Mouse (Mus musculus): ENCODE data around the gene Galnt10. TPM values are rescaled to one million over a fixed set of nuclear protein-coding genes. Genes with fewer than 3 reads are reported as not detected.
A peak's percentile ranks its signal among the peaks of the same experiment; 100 is the strongest.

Galnt10 gene
- polyA plus RNA-seq, 1 experiment from 2014 or later = 12.6 TPM

DNA sequence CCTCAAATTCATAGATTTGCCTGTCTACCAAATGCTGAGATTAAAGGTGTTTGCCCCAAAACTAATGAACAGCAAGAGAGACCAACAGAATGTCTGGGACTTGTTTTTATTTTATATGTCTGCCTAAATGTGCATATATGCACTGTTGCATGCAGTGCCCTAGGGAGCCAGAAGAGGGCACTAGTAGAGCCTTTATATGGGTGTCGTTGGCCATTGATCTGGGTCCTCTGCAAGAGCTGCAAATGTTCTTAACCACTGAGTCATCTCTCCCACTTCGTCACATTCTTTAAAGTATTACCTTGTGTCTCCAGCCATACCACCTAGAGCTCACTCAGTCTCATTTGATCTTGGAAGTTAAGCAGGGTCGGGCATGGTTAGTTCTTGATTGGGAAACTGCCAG lies 118.9 kb downstream of the Galnt10 start:
- no peak overlapping the region for H3K4me2 ChIP-seq (ENCODE audit: low read depth)
- WGBS = 88% methylated on average over 3 of the region's 3 CpGs
- no peak overlapping the region for H3K27ac ChIP-seq (ENCODE audit: low read depth, low read length)
- no peak for ATAC-seq (ENCODE audit: insufficient read depth, low FRiP score, low TSS enrichment)
- H3K9me3 ChIP-seq (ENCODE audit: control insufficient read depth, low read length) = no peaks in the 10 kb centered on the region
- no peaks in the 10 kb centered on the region for H3K36me3 ChIP-seq (ENCODE audit: control insufficient read depth, insufficient read depth, low read length)
- DNase-seq (ENCODE audit: low spot score) = no peak
- H3K4me3 ChIP-seq (ENCODE audit: low read depth, low read length) = no peak overlapping the region
- no peaks in the 10 kb centered on the region for H3K27me3 ChIP-seq (ENCODE audit: control insufficient read depth, insufficient read depth, low read length)
- no peak overlapping the region for H3K9ac ChIP-seq (ENCODE audit: low read length)
- H3K4me1 ChIP-seq (ENCODE audit: control insufficient read depth, insufficient read depth, low read length) = peaks cover 17% of the 10 kb centered on the region

DNA sequence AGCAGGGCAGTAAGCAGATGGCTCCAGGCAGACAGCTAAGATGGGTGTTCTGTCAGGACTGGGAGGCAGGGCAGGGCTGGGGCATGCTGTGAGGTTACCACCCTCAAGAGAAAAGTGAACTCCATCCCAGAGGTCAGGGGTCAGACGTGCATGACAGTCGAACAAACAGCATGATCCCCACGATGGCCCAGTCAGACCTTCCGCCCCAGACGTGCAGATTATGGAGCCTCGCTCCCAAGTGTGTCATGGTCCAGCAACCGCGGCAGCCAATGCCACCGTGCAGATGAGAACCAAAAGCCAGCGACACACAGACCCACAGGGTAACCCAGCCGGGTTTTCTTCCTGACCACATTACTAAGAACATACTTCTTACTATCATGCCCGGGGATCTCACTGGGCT lies 121.4 kb downstream of the Galnt10 start:
- Histone ChIP-seq H3K27ac (ENCODE audit: low read depth, low read length) (no peak overlapping the region), H3K4me3 (ENCODE audit: low read depth, low read length) (no peak overlapping the region), H3K27me3 (ENCODE audit: control insufficient read depth, insufficient read depth, low read length) (no peaks in the 10 kb centered on the region), H3K4me1 (ENCODE audit: control insufficient read depth, insufficient read depth, low read length) (peaks cover 11% of the 10 kb centered on the region), H3K9me3 (ENCODE audit: control insufficient read depth, low read length) (no peaks in the 10 kb centered on the region), H3K36me3 (ENCODE audit: control insufficient read depth, insufficient read depth, low read length) (no peaks in the 10 kb centered on the region), H3K4me2 (ENCODE audit: low read depth) (no peak overlapping the region), H3K9ac (ENCODE audit: low read length) (no peak overlapping the region)
- DNase-seq (ENCODE audit: low spot score) (no peak), ATAC-seq (ENCODE audit: insufficient read depth, low FRiP score, low TSS enrichment) (no peak)
- WGBS = 34% methylated on average over 12 of the region's 12 CpGs

DNA sequence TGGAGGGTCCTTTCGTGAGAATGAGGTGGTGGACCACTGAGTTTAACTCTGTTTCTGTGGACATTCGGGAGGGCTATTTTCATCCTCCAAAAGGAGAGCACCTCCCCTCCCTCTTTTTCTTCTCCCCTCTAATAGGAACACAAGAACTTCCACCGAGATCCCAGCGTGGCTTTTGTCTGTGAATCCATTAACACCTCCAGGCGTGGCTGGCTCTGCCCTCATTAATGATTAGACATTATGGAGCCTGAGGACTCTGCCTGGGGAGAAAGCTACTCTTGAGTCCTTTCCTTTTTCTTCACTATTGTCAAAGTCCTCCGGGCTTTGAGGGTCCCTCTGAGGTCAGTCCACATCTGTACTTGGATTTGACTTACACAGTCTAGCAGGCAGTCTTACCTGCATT lies 121.9 kb downstream of the Galnt10 start:
- DNase-seq (ENCODE audit: low spot score) = no peak
- H3K9me3 ChIP-seq (ENCODE audit: control insufficient read depth, low read length) = no peaks in the 10 kb centered on the region
- H3K9ac ChIP-seq (ENCODE audit: low read length) = no peak overlapping the region
- ATAC-seq (ENCODE audit: insufficient read depth, low FRiP score, low TSS enrichment) = no peak
- no peak overlapping the region for H3K4me3 ChIP-seq (ENCODE audit: low read depth, low read length)
- no peak overlapping the region for H3K4me2 ChIP-seq (ENCODE audit: low read depth)
- no peaks in the 10 kb centered on the region for H3K27me3 ChIP-seq (ENCODE audit: control insufficient read depth, insufficient read depth, low read length)
- H3K27ac ChIP-seq (ENCODE audit: low read depth, low read length) = no peak overlapping the region
- H3K36me3 ChIP-seq (ENCODE audit: control insufficient read depth, insufficient read depth, low read length) = no peaks in the 10 kb centered on the region
- peaks cover 11% of the 10 kb centered on the region for H3K4me1 ChIP-seq (ENCODE audit: control insufficient read depth, insufficient read depth, low read length)
- WGBS = 33% methylated on average over 6 of the region's 6 CpGs

DNA sequence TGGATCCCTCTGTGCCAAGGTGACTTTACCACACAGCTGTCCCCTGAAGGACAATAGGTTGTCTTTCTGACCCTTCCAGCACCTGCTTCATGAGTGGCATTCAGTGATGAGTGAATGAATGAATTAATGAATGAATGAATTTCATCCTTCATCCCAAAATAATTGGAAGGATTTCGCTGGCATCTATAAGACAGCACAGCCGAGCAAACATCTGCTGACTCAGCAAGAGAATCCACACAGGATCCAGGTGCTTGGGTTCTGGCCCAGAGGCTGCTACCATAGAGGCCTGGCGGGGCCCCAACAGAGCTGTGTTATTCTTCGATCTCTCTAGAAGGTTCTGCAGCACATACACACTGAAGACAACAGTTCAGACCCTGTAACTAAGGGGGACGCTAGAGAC lies 125.5 kb downstream of the Galnt10 start:
- no peak overlapping the region for H3K9ac ChIP-seq (ENCODE audit: low read length)
- 97% methylated on average over 5 of the region's 5 CpGs for WGBS
- H3K4me3 ChIP-seq (ENCODE audit: low read depth, low read length) = no peak overlapping the region
- no peak for DNase-seq (ENCODE audit: low spot score)
- no peak overlapping the region for H3K4me2 ChIP-seq (ENCODE audit: low read depth)
- no peaks in the 10 kb centered on the region for H3K27me3 ChIP-seq (ENCODE audit: control insufficient read depth, insufficient read depth, low read length)
- no peaks in the 10 kb centered on the region for H3K9me3 ChIP-seq (ENCODE audit: control insufficient read depth, low read length)
- H3K36me3 ChIP-seq (ENCODE audit: control insufficient read depth, insufficient read depth, low read length) = no peaks in the 10 kb centered on the region
- peaks cover 26% of the 10 kb centered on the region for H3K4me1 ChIP-seq (ENCODE audit: control insufficient read depth, insufficient read depth, low read length)
- no peak for ATAC-seq (ENCODE audit: insufficient read depth, low FRiP score, low TSS enrichment)
- H3K27ac ChIP-seq (ENCODE audit: low read depth, low read length) = no peak overlapping the region

DNA sequence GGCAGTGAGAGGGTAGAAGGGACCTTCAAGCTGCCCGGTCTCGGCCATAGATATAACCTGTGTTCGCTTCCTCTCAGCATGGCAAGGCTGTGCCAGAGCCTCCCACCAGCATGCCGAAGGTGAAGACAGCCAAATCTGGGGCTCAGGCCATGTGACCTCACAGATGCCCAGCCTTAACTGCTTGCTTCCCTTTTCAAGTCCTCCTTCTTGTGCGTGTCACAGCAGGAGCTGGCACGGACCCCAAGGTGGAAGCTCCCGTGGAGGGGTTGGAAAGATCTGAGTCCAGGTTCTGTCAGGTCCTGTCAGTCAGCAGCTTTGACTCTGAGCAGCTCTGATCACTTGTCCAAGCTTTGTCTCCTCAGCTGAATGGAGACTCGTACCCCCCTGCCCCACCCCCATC lies 126.4 kb downstream of the Galnt10 start:
- Histone ChIP-seq H3K4me3 (ENCODE audit: low read depth, low read length) (no peak overlapping the region), H3K36me3 (ENCODE audit: control insufficient read depth, insufficient read depth, low read length) (no peaks in the 10 kb centered on the region), H3K4me2 (ENCODE audit: low read depth) (no peak overlapping the region), H3K27me3 (ENCODE audit: control insufficient read depth, insufficient read depth, low read length) (no peaks in the 10 kb centered on the region), H3K9ac (ENCODE audit: low read length) (no peak overlapping the region), H3K9me3 (ENCODE audit: control insufficient read depth, low read length) (no peaks in the 10 kb centered on the region), H3K4me1 (ENCODE audit: control insufficient read depth, insufficient read depth, low read length) (peaks cover 18% of the 10 kb centered on the region), H3K27ac (ENCODE audit: low read depth, low read length) (no peak overlapping the region)
- WGBS = 92% methylated on average over 8 of the region's 8 CpGs
- DNase-seq (ENCODE audit: low spot score) (no peak), ATAC-seq (ENCODE audit: insufficient read depth, low FRiP score, low TSS enrichment) (no peak)

DNA sequence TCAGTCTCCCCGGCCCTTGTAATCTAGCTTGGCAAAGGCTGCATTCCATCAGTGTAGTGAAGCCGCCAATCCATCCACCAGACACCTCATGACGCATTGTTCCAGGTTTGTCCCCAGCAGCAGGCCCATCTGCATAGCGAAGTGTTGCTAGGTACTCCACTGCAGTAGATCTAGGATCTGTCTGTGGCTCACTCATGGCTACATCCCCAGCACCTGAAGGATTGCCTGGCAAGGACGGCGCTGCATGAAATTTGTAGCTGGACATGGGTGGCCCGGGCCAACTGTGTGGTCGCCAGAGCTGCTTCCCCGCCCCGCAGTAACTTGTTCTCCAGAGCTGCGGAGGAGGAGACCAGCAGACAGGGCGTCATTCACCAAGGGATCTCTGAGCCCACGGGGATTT lies 128.2 kb downstream of the Galnt10 start:
- 0 out of 2 replicates have a peak, but pooled peaks have one; percentile 22 for ATAC-seq (ENCODE audit: insufficient read depth, low FRiP score, low TSS enrichment)
- peak overlapping the region; percentile 8; the same call in 1 of the 2 replicates for H3K4me2 ChIP-seq (ENCODE audit: low read depth)
- peaks cover 17% of the 10 kb centered on the region for H3K4me1 ChIP-seq (ENCODE audit: control insufficient read depth, insufficient read depth, low read length)
- peak; percentile 21 for DNase-seq (ENCODE audit: low spot score)
- no peaks in the 10 kb centered on the region for H3K9me3 ChIP-seq (ENCODE audit: control insufficient read depth, low read length)
- H3K36me3 ChIP-seq (ENCODE audit: control insufficient read depth, insufficient read depth, low read length) = no peaks in the 10 kb centered on the region
- no peaks in the 10 kb centered on the region for H3K27me3 ChIP-seq (ENCODE audit: control insufficient read depth, insufficient read depth, low read length)
- 0 out of 2 replicates have a peak overlapping the region, but pooled peaks have one; percentile 17 for H3K27ac ChIP-seq (ENCODE audit: low read depth, low read length)
- H3K4me3 ChIP-seq (ENCODE audit: low read depth, low read length) = no peak overlapping the region
- 23% methylated on average over 13 of the region's 13 CpGs for WGBS
- no peak overlapping the region for H3K9ac ChIP-seq (ENCODE audit: low read length)

DNA sequence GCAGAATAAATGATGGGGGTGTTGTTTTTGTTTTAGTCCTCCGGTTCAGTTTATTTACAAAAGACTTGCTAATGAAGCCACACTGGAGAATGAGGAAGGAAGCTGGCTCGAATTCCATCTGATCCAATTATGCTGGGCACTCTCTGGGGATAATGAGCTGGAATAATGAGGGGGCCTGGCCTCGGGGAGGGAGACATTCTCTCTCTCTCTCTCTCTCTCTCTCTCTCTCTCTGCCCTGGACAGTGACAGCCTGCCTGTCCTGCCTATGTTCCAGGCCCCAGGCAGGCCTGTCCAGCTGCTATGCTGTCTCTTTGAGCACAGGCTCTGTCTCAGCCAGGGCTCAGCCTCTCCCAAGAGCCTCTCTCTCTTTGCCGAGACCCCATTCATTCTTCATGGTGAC lies 128.7 kb downstream of the Galnt10 start:
- no peak overlapping the region for H3K4me3 ChIP-seq (ENCODE audit: low read depth, low read length)
- peak; percentile 57; the same call in 1 of the 2 replicates for ATAC-seq (ENCODE audit: insufficient read depth, low FRiP score, low TSS enrichment)

DNA sequence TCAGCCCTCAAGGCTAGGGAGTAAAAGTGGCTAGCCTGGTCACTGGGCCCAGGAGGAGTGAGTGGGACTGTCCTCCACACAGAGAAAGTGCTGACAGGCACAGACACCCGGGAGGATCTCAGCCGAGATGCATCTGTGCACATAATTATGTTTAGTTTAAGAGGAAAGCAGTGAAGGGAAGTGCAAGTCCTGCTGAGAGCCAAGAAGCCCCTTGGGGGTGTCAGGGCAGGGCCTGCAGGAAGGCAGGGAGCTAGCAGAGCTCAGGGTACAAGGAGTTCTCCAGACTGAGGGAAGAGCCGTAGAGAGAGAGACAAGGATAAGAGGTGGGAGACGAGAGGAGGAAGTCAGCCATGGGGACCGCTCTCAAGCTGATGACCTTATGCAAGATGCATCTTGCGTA lies 130.6 kb downstream of the Galnt10 start:
- DNase-seq (ENCODE audit: low spot score) (no peak), ATAC-seq (ENCODE audit: insufficient read depth, low FRiP score, low TSS enrichment) (no peak)
- no peaks in the 10 kb centered on the region for H3K27me3 ChIP-seq (ENCODE audit: control insufficient read depth, insufficient read depth, low read length)
- no peak overlapping the region for H3K4me2 ChIP-seq (ENCODE audit: low read depth)
- H3K27ac ChIP-seq (ENCODE audit: low read depth, low read length) = no peak overlapping the region
- WGBS = 67% methylated on average over 6 of the region's 6 CpGs
- no peaks in the 10 kb centered on the region for H3K36me3 ChIP-seq (ENCODE audit: control insufficient read depth, insufficient read depth, low read length)
- H3K9ac ChIP-seq (ENCODE audit: low read length) = no peak overlapping the region
- peaks cover 23% of the 10 kb centered on the region for H3K4me1 ChIP-seq (ENCODE audit: control insufficient read depth, insufficient read depth, low read length)
- H3K4me3 ChIP-seq (ENCODE audit: low read depth, low read length) = no peak overlapping the region
- no peaks in the 10 kb centered on the region for H3K9me3 ChIP-seq (ENCODE audit: control insufficient read depth, low read length)

More for the DNA sequence above, 128.7 kb downstream of the Galnt10 start:
- 9% methylated on average over 4 of the region's 4 CpGs for WGBS
- Histone ChIP-seq H3K27ac (ENCODE audit: low read depth, low read length) (0 out of 2 replicates have a peak overlapping the region, but pooled peaks have one; percentile 58), H3K4me1 (ENCODE audit: control insufficient read depth, insufficient read depth, low read length) (peaks cover 17% of the 10 kb centered on the region), H3K9ac (ENCODE audit: low read length) (no peak overlapping the region), H3K36me3 (ENCODE audit: control insufficient read depth, insufficient read depth, low read length) (no peaks in the 10 kb centered on the region), H3K27me3 (ENCODE audit: control insufficient read depth, insufficient read depth, low read length) (no peaks in the 10 kb centered on the region), H3K4me2 (ENCODE audit: low read depth) (peak overlapping the region; percentile 8; the same call in 1 of the 2 replicates), H3K9me3 (ENCODE audit: control insufficient read depth, low read length) (no peaks in the 10 kb centered on the region)
- peak; percentile 58 for DNase-seq (ENCODE audit: low spot score)

DNA sequence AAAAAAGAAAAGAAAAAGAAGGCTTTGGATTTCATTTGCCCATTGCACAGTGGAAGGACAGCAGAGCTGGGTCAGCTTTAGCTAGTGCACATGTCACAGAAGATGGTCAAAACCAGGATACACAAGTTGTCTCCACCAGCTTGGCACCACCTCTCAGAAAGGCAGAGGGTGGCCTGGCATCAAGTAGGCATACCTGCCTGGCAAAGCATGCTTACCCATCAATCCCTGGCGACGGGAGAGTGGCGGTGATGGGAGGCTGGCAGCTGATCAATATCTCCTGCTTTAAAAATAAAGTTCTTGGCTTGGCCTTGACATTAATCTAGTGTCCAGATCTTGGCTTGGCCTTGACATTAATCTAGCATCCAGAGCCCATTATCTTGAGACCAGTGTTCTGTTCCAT lies 131.3 kb downstream of the Galnt10 start:
- H3K9me3 ChIP-seq (ENCODE audit: control insufficient read depth, low read length) = no peaks in the 10 kb centered on the region
- H3K27me3 ChIP-seq (ENCODE audit: control insufficient read depth, insufficient read depth, low read length) = no peaks in the 10 kb centered on the region
- DNase-seq (ENCODE audit: low spot score) = no peak
- H3K9ac ChIP-seq (ENCODE audit: low read length) = no peak overlapping the region
- no peaks in the 10 kb centered on the region; the same call in 1 of the 2 replicates for H3K36me3 ChIP-seq (ENCODE audit: control insufficient read depth, insufficient read depth, low read length)
- 98% methylated on average over 3 of the region's 3 CpGs for WGBS
- peaks cover 23% of the 10 kb centered on the region for H3K4me1 ChIP-seq (ENCODE audit: control insufficient read depth, insufficient read depth, low read length)
- H3K4me3 ChIP-seq (ENCODE audit: low read depth, low read length) = no peak overlapping the region
- ATAC-seq (ENCODE audit: insufficient read depth, low FRiP score, low TSS enrichment) = no peak
- no peak overlapping the region for H3K4me2 ChIP-seq (ENCODE audit: low read depth)
- H3K27ac ChIP-seq (ENCODE audit: low read depth, low read length) = no peak overlapping the region
